Mouse (Mus musculus) embryonic facial prominence, embryonic 15.5 days (tissue): Measurements from ENCODE around the gene Cdh4. TPM values are rescaled to one million over a fixed set of nuclear protein-coding genes. Genes with fewer than 3 reads are reported as not detected.

Experiments used
- ATAC-seq: fragments of 200-750 bp; cut with Nextera tagmentation; 2 replicates; pipeline ENCODE4 v1.8.0; 2017; ENCODE audit warnings: low read depth, moderate TSS enrichment; ENCODE audit not compliant: insufficient number of reproducible peaks, low FRiP score, low TSS enrichment
- H3K27ac ChIP-seq: fragments of 300-500 bp; sonication (generic); replicated peaks from 2 replicates; pipeline ENCODE4 v1.5.1; 2015; ENCODE audit warnings: mild to moderate bottlenecking, inconsistent platforms
- H3K27me3 ChIP-seq: fragments of 300-500 bp; sonication (generic); 2 replicates; pipeline ENCODE4 v1.6.1; 2015; ENCODE audit warnings: inconsistent platforms
- H3K36me3 ChIP-seq: fragments of 300-500 bp; sonication (generic); 2 replicates; pipeline ENCODE4 v1.6.1; 2015; ENCODE audit warnings: mild to moderate bottlenecking, inconsistent platforms
- H3K4me1 ChIP-seq: fragments of 300-500 bp; sonication (generic); 2 replicates; pipeline ENCODE4 v1.6.1; 2015; ENCODE audit warnings: inconsistent platforms
- H3K4me2 ChIP-seq: fragments of 300-500 bp; sonication (generic); replicated peaks from 2 replicates; pipeline ENCODE4 v1.6.1; 2015; ENCODE audit warnings: mild to moderate bottlenecking, inconsistent platforms
- H3K4me3 ChIP-seq: fragments of 300-500 bp; sonication (generic); replicated peaks from 2 replicates; pipeline ENCODE4 v1.5.1; 2015; ENCODE audit warnings: mild to moderate bottlenecking, inconsistent platforms
- H3K9ac ChIP-seq: fragments of 300-500 bp; sonication (generic); 2 replicates; pipeline ENCODE4 v1.6.1; 2015; ENCODE audit warnings: inconsistent platforms
- H3K9me3 ChIP-seq: fragments of 300-500 bp; sonication (generic); replicated peaks from 2 replicates; pipeline ENCODE4 v1.6.1; 2016; ENCODE audit warnings: inconsistent platforms
- WGBS: fragments of 180-500 bp; shearing (Covaris S2); methylation state at CpG from one replicate; pipeline ENCODE4 v1.1.7; 2015; 5-methylcytosine and 5-hydroxymethylcytosine counted together
- polyA plus RNA-seq: library from polyadenylated mRNA; unstranded; fragments of >200 nt; fragmentation: Nextera tagmentation; extraction: Ambion mirVana; gene quantifications from 2 replicates; pipeline ENCODE4 v1.2.1, GENCODE M21; 2015

Cdh4 gene
- 10.2 and 10.8 TPM in 2 replicates for polyA plus RNA-seq

DNA sequence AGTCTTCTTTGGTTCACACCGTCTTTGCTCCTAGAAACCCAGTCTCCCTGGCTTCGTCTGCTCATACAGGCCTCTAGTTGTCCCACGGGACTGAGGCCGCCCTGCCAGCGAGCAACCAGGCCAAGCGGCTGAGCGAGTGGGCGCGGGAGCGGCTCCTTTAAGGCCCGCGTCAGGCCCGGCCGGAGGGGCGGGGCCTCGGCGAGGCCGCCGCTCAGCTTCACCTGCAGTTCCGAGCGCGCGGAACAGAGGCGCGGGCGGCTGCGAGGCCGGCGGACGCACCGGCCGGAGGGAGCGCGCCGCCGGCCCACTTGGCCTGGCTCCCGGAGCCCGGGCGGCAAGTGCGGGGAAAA lies at the start of gene Cdh4:
Gene Cdh4 (plus strand): TSS at position 241 of the 350 bp plus-strand sequence.
- under 1% methylated on average over 36 of the region's 40 CpGs for WGBS
- H3K27ac ChIP-seq: peak within 1 kb of the TSS; percentile 17; the same call in 1 of the 2 replicates

DNA sequence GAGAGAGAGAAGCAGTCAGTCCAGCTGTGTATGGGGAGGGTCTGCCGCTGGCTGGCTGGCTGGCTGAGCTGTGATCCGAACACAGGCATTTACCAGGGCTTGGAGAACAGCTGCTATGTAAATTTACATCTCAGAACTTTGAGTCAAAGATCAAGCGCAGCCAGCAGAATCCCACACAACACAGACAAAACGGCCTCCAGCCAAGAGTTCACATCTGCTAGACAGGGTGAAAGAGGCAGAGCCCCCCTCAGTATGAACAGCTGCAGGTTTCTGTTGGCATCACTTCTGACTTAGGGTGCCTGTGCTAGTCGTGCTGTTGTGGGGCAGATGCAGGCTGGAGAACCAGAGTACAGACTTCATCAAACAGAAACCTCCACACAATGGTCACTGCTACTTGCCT lies 46.8 kb upstream of the Cdh4 start:
- ATAC-seq: 0 out of 2 replicates have a peak, but pooled peaks have one; percentile 68
- Histone ChIP-seq H3K36me3 (no peaks in the 10 kb centered on the region), H3K27me3 (no peaks in the 10 kb centered on the region), H3K9me3 (no peaks in the 10 kb centered on the region), H3K4me1 (no peaks in the 10 kb centered on the region), H3K4me3 (no peak overlapping the region), H3K9ac (no peak overlapping the region), H3K27ac (no peak overlapping the region), H3K4me2 (no peak overlapping the region)
- WGBS: 30% methylated on average over 5 of the region's 5 CpGs

More for the DNA sequence above, at the start of gene Cdh4:
- peak; percentile 78 for ATAC-seq
- peak within 1 kb of the TSS; percentile 27 for H3K9ac ChIP-seq
- peak within 1 kb of the TSS; percentile 67 for H3K4me3 ChIP-seq
- peak within 1 kb of the TSS; percentile 99 for H3K4me2 ChIP-seq
- H3K9me3 ChIP-seq: no peaks in the 10 kb centered on the region
- peaks cover 22% of the 10 kb centered on the region for H3K4me1 ChIP-seq
- H3K27me3 ChIP-seq: peaks cover 45% of the 10 kb centered on the region
- no peaks in the 10 kb centered on the region for H3K36me3 ChIP-seq

- no peak overlapping the region for H3K4me2 ChIP-seq
- no peak for ATAC-seq
Observed at GRCm38 (mm10) chr2:179399645-179400249, 42.5 kb upstream of the Cdh4 start.

GRCm38 (mm10) chr2:179410866-179411561 lies 31.2 kb upstream of the Cdh4 start:
- ATAC-seq: no peak
- Histone ChIP-seq H3K4me2 (no peak overlapping the region), H3K36me3 (no peaks in the 10 kb centered on the region), H3K4me3 (no peak overlapping the region), H3K27ac (no peak overlapping the region), H3K4me1 (peaks cover 13% of the 10 kb centered on the region), H3K9ac (no peak overlapping the region), H3K9me3 (no peaks in the 10 kb centered on the region), H3K27me3 (no peaks in the 10 kb centered on the region)
- WGBS: 76% methylated on average over 8 of the region's 8 CpGs

More at GRCm38 (mm10) chr2:179399645-179400249, 42.5 kb upstream of the Cdh4 start:
- H3K27me3 ChIP-seq: no peaks in the 10 kb centered on the region
- no peaks in the 10 kb centered on the region for H3K36me3 ChIP-seq
- no peaks in the 10 kb centered on the region for H3K4me1 ChIP-seq
- WGBS: 62% methylated on average over 14 of the region's 14 CpGs
- H3K4me3 ChIP-seq: no peak overlapping the region
- no peak overlapping the region for H3K9ac ChIP-seq
- H3K9me3 ChIP-seq: no peaks in the 10 kb centered on the region
- H3K27ac ChIP-seq: no peak overlapping the region

- Histone ChIP-seq H3K27me3 (no peaks in the 10 kb centered on the region), H3K4me3 (no peak overlapping the region), H3K9me3 (no peaks in the 10 kb centered on the region), H3K27ac (no peak overlapping the region), H3K36me3 (no peaks in the 10 kb centered on the region), H3K9ac (no peak overlapping the region), H3K4me2 (no peak overlapping the region), H3K4me1 (peaks cover 17% of the 10 kb centered on the region)
- 31% methylated on average over 2 of the region's 2 CpGs for WGBS
- no peak for ATAC-seq
Observed at GRCm38 (mm10) chr2:179412966-179413365, 29.3 kb upstream of the Cdh4 start.

DNA sequence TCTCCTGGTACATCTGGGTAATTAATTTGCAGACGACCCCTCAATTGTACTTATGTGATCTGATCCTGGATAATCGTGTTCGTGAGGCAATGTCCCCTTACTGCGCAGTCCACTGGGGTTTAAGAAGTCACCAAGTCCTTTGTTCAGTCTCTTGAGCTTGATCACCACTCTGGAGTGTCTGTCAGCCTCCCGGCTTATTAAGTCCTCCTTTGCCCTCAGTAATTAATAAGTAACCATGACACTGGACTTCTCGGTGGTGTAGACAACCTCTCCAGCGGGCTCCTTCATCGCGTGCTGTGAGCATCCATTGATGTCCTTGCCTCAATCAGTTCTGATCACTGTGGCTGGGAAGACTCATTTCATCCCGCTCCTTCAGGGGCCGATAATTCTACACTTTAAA lies 28.0 kb upstream of the Cdh4 start:
- no peaks in the 10 kb centered on the region for H3K27me3 ChIP-seq
- ATAC-seq: no peak
- H3K4me3 ChIP-seq: no peak overlapping the region
- H3K27ac ChIP-seq: no peak overlapping the region
- H3K9ac ChIP-seq: no peak overlapping the region
- H3K36me3 ChIP-seq: no peaks in the 10 kb centered on the region
- H3K4me1 ChIP-seq: peaks cover 17% of the 10 kb centered on the region
- H3K4me2 ChIP-seq: no peak overlapping the region
- WGBS: 75% methylated on average over 11 of the region's 11 CpGs
- H3K9me3 ChIP-seq: no peaks in the 10 kb centered on the region

DNA sequence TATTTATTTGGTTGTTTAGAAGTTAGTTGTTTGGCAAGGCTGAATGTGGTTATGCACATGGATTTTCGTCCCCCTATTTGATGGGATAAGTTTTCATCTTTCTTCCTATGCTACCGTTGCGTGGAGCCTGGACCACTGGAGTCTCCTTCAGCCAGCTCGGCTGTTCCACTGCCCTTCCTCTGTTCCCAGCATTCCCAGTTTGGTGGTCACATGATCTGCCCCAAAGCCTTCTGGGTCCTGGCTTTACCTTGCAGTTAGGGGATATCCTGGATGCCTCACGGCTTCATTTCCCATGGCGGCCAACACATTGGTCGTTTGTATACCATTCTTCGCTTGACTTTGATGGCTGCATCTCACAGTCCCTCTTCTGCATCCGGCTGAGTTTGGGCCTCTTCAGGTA lies 27.5 kb upstream of the Cdh4 start:
- peaks cover 17% of the 10 kb centered on the region for H3K4me1 ChIP-seq
- 91% methylated on average over 9 of the region's 9 CpGs for WGBS
- no peaks in the 10 kb centered on the region for H3K27me3 ChIP-seq
- no peaks in the 10 kb centered on the region for H3K9me3 ChIP-seq
- no peak overlapping the region for H3K4me3 ChIP-seq
- H3K27ac ChIP-seq: no peak overlapping the region
- no peak for ATAC-seq
- no peak overlapping the region for H3K4me2 ChIP-seq
- H3K36me3 ChIP-seq: no peaks in the 10 kb centered on the region
- H3K9ac ChIP-seq: no peak overlapping the region

DNA sequence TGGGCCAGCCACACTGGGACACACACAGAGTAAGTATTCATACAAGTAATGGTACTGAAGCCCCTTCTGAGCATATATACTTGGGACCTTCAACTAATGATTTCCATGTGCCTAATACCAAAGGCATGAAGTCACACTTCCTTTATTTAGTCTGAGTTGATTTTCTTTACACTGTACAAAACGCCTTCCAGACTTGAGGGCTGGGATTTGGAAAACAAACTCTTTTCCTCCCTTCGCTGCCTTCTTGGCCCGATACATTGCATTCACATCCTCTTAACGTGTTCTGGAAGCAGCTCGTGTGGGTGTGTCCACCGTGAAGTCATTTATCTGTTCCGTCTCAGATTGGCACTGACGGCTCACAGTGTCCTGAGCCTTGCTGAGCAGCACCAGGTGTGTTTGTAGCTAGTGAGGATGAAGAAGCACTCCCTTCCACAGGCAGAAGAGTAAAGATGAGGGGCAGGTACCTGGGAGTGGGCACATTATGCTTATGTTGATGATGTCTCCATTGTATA lies 26.3 kb upstream of the Cdh4 start:
- H3K27ac ChIP-seq: 0 out of 2 replicates have a peak overlapping the region, but pooled peaks have one; percentile 12

DNA sequence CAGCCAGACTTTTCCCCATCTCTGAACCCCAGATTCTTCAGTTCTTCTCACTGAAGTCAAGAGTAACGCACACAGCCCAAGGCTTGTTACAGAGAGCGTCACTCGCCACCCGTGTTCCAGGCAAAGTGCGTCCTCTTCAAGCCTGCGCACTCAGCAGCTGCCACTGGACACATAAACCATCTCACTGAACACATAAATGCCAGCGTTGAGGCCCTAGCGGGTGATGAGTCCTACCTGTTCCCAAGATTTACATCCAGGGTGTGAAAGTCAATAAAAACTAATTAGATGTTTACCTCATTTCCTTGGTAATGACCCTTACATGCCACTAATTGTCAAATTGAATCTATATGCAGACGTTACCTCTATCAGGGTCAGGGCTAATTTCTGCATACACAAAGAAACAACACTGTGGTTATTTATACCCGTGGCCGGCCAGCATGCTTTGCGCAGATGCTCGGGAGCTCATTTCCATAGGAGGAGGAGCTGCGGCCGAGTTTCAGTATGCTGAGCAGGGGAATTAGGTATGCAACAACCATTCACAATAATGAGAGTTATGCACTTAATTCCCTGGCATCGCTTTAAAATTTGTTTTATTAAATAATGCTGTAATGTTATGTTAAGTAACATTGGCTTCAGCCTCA lies 25.5 kb upstream of the Cdh4 start:
- Histone ChIP-seq H3K9me3 (no peaks in the 10 kb centered on the region), H3K9ac (no peak overlapping the region)
- 76% methylated on average over 16 of the region's 16 CpGs for WGBS

More for the DNA sequence above, 26.3 kb upstream of the Cdh4 start:
- peaks cover 17% of the 10 kb centered on the region for H3K4me1 ChIP-seq
- H3K27me3 ChIP-seq: 0 out of 2 replicates have a peak, but pooled peaks cover 4% of the 10 kb centered on the region
- no peak overlapping the region for H3K9ac ChIP-seq
- no peak for ATAC-seq
- 28% methylated on average over 8 of the region's 8 CpGs for WGBS
- H3K4me2 ChIP-seq: no peak overlapping the region
- H3K4me3 ChIP-seq: no peak overlapping the region
- no peaks in the 10 kb centered on the region for H3K9me3 ChIP-seq
- no peaks in the 10 kb centered on the region for H3K36me3 ChIP-seq

GRCm38 (mm10) chr2:179425602-179426001 lies 16.6 kb upstream of the Cdh4 start:
- 62% methylated on average over 3 of the region's 3 CpGs for WGBS
- no peak overlapping the region for H3K9ac ChIP-seq
- no peak for ATAC-seq
- no peaks in the 10 kb centered on the region for H3K27me3 ChIP-seq
- no peaks in the 10 kb centered on the region for H3K36me3 ChIP-seq
- H3K27ac ChIP-seq: no peak overlapping the region
- H3K4me1 ChIP-seq: no peaks in the 10 kb centered on the region
- no peaks in the 10 kb centered on the region for H3K9me3 ChIP-seq
- no peak overlapping the region for H3K4me3 ChIP-seq
- no peak overlapping the region for H3K4me2 ChIP-seq

More for the DNA sequence above, 25.5 kb upstream of the Cdh4 start:
- Histone ChIP-seq H3K27me3 (0 out of 2 replicates have a peak, but pooled peaks cover 4% of the 10 kb centered on the region), H3K4me3 (no peak overlapping the region), H3K4me1 (peaks cover 17% of the 10 kb centered on the region), H3K27ac (no peak overlapping the region), H3K36me3 (no peaks in the 10 kb centered on the region), H3K4me2 (no peak overlapping the region)
- ATAC-seq: no peak

GRCm38 (mm10) chr2:179428889-179429288 lies 13.3 kb upstream of the Cdh4 start:
- WGBS: 72% methylated on average over 3 of the region's 3 CpGs
- Histone ChIP-seq H3K27ac (no peak overlapping the region), H3K27me3 (no peaks in the 10 kb centered on the region), H3K36me3 (no peaks in the 10 kb centered on the region), H3K4me1 (no peaks in the 10 kb centered on the region), H3K9me3 (no peaks in the 10 kb centered on the region), H3K9ac (no peak overlapping the region), H3K4me2 (no peak overlapping the region), H3K4me3 (no peak overlapping the region)
- no peak for ATAC-seq
